Mouse (Mus musculus) brain, embryonic 14.5 days (tissue): ENCODE results near the gene Isoc2b.

Experiments used
- CTCF ChIP-seq: fragments of 200-500 bp; IDR thresholded peaks from 2 replicates; pipeline ENCODE4 v1.5.1; 2012; ENCODE audit warnings: inconsistent platforms, mild to moderate bottlenecking, moderate library complexity, borderline replicate concordance; ENCODE audit not compliant: insufficient read depth, insufficient read length; ENCODE audit errors: extremely low read depth
- POLR2A ChIP-seq: fragments of 200-500 bp; IDR thresholded peaks from 2 replicates; pipeline ENCODE4 v1.6.1; 2012; ENCODE audit warnings: mild to moderate bottlenecking, inconsistent platforms, borderline replicate concordance; ENCODE audit not compliant: poor library complexity, insufficient read depth, insufficient read length, severe bottlenecking; ENCODE audit errors: extremely low read depth

GRCm38 (mm10) chr7:4859418-4859978, 10.6 kb downstream of the Isoc2b start:
- no peak for TF ChIP-seq CTCF
- no peak for TF ChIP-seq POLR2A
